Mouse (Mus musculus) spleen, adult 2 months (tissue): ENCODE measurements at regions not wholly inside any gene's neighbourhood (a gene's known extent, or its start where the extent isn't known, plus 50 kb on each side); places are given as distances from the start of the nearest gene placed in this dataset.

Experiments
- CTCF ChIP-seq: fragments of 200-500 bp; IDR thresholded peaks from 2 replicates; pipeline ENCODE4 v1.5.1; 2011; ENCODE audit warnings: mild to moderate bottlenecking, inconsistent platforms; ENCODE audit not compliant: insufficient read depth, insufficient read length, insufficient replicate concordance; ENCODE audit errors: extremely low read depth
- POLR2A ChIP-seq: fragments of 200-500 bp; IDR thresholded peaks from 2 replicates; pipeline ENCODE4 v1.6.1; 2011; ENCODE audit warnings: low read depth, low read length, inconsistent platforms

DNA sequence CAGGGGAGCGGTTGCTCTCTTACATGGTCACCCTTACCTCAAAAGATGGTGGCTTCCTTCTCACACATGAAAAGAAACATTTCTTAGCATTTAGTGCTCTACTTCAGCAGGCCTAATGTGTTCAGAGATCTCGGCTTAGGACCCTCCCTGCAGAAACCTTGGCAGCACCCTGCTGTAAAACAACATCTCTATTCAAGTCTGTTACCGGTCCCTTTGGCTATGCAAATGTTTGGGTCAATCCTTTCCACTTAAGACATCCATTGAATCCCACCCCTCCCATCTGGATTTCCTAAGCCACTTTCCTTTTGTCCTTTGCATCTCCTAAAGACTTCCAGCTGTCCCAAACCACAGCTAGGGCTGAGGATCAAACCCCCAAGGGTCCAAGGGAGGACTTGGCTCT lies 294.2 kb downstream of the Gm11011 start:
- TF ChIP-seq POLR2A (no peak), CTCF (no peak)
